Mouse (Mus musculus) MEL (cell line): ENCODE results near the gene Cps1. TPM values are rescaled to one million over a fixed set of nuclear protein-coding genes. Genes with fewer than 3 reads are reported as not detected.

Source experiments
- DNase-seq: peaks from one replicate; pipeline ENCODE4 v3.0.0; 2011; ENCODE audit warnings: low read depth, low spot score
- H3K27ac ChIP-seq: 2 replicates; pipeline ENCODE4 v1.5.1; 2012; ENCODE audit warnings: low read depth, mild to moderate bottlenecking, control low read depth, low read length, moderate library complexity; ENCODE audit not compliant: control insufficient read depth
- H3K27me3 ChIP-seq, 2 experiments: fragments of 150-350 bp in 1 of 2; sonication (generic) in 1 of 2; 2 replicates each; pipeline ENCODE4 v1.6.1; 2012; ENCODE audit warnings: low read length in 2 of 2, mild to moderate bottlenecking in 2 of 2, improper control_type of control experiment in 1 of 2, moderate library complexity in 1 of 2; ENCODE audit not compliant: insufficient read depth in 2 of 2, control insufficient read depth in 1 of 2
- H3K36me3 ChIP-seq, 2 experiments: 2 replicates each; pipeline ENCODE4 v1.6.1; 2012 to 2014; ENCODE audit warnings: low read length in 2 of 2, improper control_type of control experiment in 1 of 2, inconsistent platforms in 1 of 2, mild to moderate bottlenecking in 1 of 2; ENCODE audit not compliant: insufficient read depth in 2 of 2, control insufficient read depth in 1 of 2
- H3K4me1 ChIP-seq, 2 experiments: fragments of 150-350 bp in 1 of 2; sonication (generic) in 1 of 2; 2 replicates each; pipeline ENCODE4 v1.6.1; 2012; ENCODE audit warnings: low read length in 2 of 2, improper control_type of control experiment in 1 of 2, mild to moderate bottlenecking in 1 of 2; ENCODE audit not compliant: insufficient read depth in 2 of 2, control insufficient read depth in 1 of 2
- H3K4me3 ChIP-seq, 2 experiments: fragments of 150-350 bp in 1 of 2; sonication (generic) in 1 of 2; 2 replicates each; pipeline ENCODE4 v1.5.1; 2012; ENCODE audit warnings: low read depth in 2 of 2, low read length in 2 of 2, mild to moderate bottlenecking in 2 of 2, moderate library complexity in 2 of 2, control low read depth in 1 of 2, improper control_type of control experiment in 1 of 2; ENCODE audit not compliant: control insufficient read depth in 1 of 2, insufficient read depth in 1 of 2
- H3K79me2 ChIP-seq: 2 replicates; pipeline ENCODE4 v1.6.1; 2012; ENCODE audit warnings: mild to moderate bottlenecking, low read length, moderate library complexity; ENCODE audit not compliant: control insufficient read depth, poor library complexity, insufficient read depth
- H3K9ac ChIP-seq: 2 replicates; pipeline ENCODE4 v1.6.1; 2012; ENCODE audit warnings: low read depth, mild to moderate bottlenecking, control low read depth, low read length, moderate library complexity; ENCODE audit not compliant: control insufficient read depth, poor library complexity, severe bottlenecking
- H3K9me3 ChIP-seq: fragments of 150-350 bp; sonication (generic); replicated peaks from 2 replicates; pipeline ENCODE4 v1.6.1; 2012; ENCODE audit warnings: mild to moderate bottlenecking, low read length, improper control_type of control experiment, moderate library complexity; ENCODE audit not compliant: insufficient read depth
- CHD1 ChIP-seq: IDR thresholded peaks from 2 replicates; pipeline ENCODE4 v1.6.1; 2012; ENCODE audit warnings: low read depth, mild to moderate bottlenecking, inconsistent platforms, low read length, improper control_type of control experiment
- CHD2 ChIP-seq: IDR thresholded peaks from 2 replicates; pipeline ENCODE4 v1.6.1; 2011; ENCODE audit warnings: low read length, improper control_type of control experiment
- E2F4 ChIP-seq: IDR thresholded peaks from 2 replicates; pipeline ENCODE4 v1.6.1; 2011; ENCODE audit warnings: low read depth, low read length, improper control_type of control experiment, borderline replicate concordance
- ELF1 ChIP-seq: IDR thresholded peaks from 2 replicates; pipeline ENCODE4 v1.6.1; 2014; ENCODE audit warnings: low read depth, mild to moderate bottlenecking, inconsistent platforms, low read length, improper control_type of control experiment, moderate library complexity
- EP300 ChIP-seq, 2 experiments: IDR thresholded peaks; 2 replicates each; pipeline ENCODE4 v1.6.1; 2011; ENCODE audit warnings: improper control_type of control experiment in 2 of 2, low read length in 2 of 2, low read depth in 1 of 2, mild to moderate bottlenecking in 1 of 2
- HCFC1 ChIP-seq: IDR thresholded peaks from 2 replicates; pipeline ENCODE4 v1.6.1; 2012; ENCODE audit warnings: low read depth, mild to moderate bottlenecking, inconsistent platforms, low read length, improper control_type of control experiment, moderate library complexity
- JUND ChIP-seq: IDR thresholded peaks from 2 replicates; pipeline ENCODE4 v1.6.1; 2011; ENCODE audit warnings: low read depth, mild to moderate bottlenecking, improper control_type of control experiment, low read length
- MAZ ChIP-seq: IDR thresholded peaks from 2 replicates; pipeline ENCODE4 v1.6.1; 2012; ENCODE audit warnings: low read depth, mild to moderate bottlenecking, inconsistent platforms, low read length, improper control_type of control experiment
- MEF2A ChIP-seq: IDR thresholded peaks from 2 replicates; pipeline ENCODE4 v1.6.1; 2014; ENCODE audit warnings: low read depth, mild to moderate bottlenecking, inconsistent platforms, low read length, improper control_type of control experiment; ENCODE audit not compliant: poor library complexity, insufficient replicate concordance, severe bottlenecking; ENCODE audit errors: extremely low read depth
- MXI1 ChIP-seq: IDR thresholded peaks from 2 replicates; pipeline ENCODE4 v1.6.1; 2011; ENCODE audit warnings: mild to moderate bottlenecking, low read depth, low read length, improper control_type of control experiment
- MYB ChIP-seq: IDR thresholded peaks from 2 replicates; pipeline ENCODE4 v1.6.1; 2011; ENCODE audit warnings: mild to moderate bottlenecking, low read depth, low read length, improper control_type of control experiment
- MYC ChIP-seq: IDR thresholded peaks from 2 replicates; pipeline ENCODE4 v1.6.1; 2011; ENCODE audit warnings: low read depth, mild to moderate bottlenecking, low read length, improper control_type of control experiment, moderate library complexity
- NELFE ChIP-seq: IDR thresholded peaks from 2 replicates; pipeline ENCODE4 v1.6.1; 2011; ENCODE audit warnings: low read depth, low read length, improper control_type of control experiment
- NRF1 ChIP-seq: IDR thresholded peaks from 2 replicates; pipeline ENCODE4 v1.6.1; 2014; ENCODE audit warnings: low read depth, mild to moderate bottlenecking, inconsistent platforms, low read length, improper control_type of control experiment, moderate library complexity; ENCODE audit not compliant: poor library complexity, insufficient read depth, severe bottlenecking
- POLR2A ChIP-seq, 2 experiments: IDR thresholded peaks; 2 replicates each; pipeline ENCODE4 v1.6.1; 2011 to 2012; ENCODE audit warnings: low read length in 2 of 2, mild to moderate bottlenecking in 2 of 2, control low read depth in 1 of 2, improper control_type of control experiment in 1 of 2, low read depth in 1 of 2, moderate library complexity in 1 of 2; ENCODE audit not compliant: control insufficient read depth in 1 of 2, insufficient read depth in 1 of 2, poor library complexity in 1 of 2
- POLR2AphosphoS5 ChIP-seq: IDR thresholded peaks from 2 replicates; pipeline ENCODE4 v1.6.1; 2012; ENCODE audit warnings: low read depth, borderline replicate concordance, mild to moderate bottlenecking, inconsistent platforms, low read length, moderate library complexity, mixed read lengths
- RAD21 ChIP-seq: IDR thresholded peaks from 2 replicates; pipeline ENCODE4 v1.6.1; 2011; ENCODE audit warnings: mild to moderate bottlenecking, low read depth, low read length, improper control_type of control experiment
- RCOR1 ChIP-seq: IDR thresholded peaks from 2 replicates; pipeline ENCODE4 v1.6.1; 2012; ENCODE audit warnings: low read depth, mild to moderate bottlenecking, inconsistent platforms, low read length, improper control_type of control experiment
- SIN3A ChIP-seq: IDR thresholded peaks from 2 replicates; pipeline ENCODE4 v1.6.1; 2012; ENCODE audit warnings: low read length, improper control_type of control experiment, inconsistent platforms
- TAL1 ChIP-seq: IDR thresholded peaks from 2 replicates; pipeline ENCODE4 v1.6.1; 2012; ENCODE audit warnings: mild to moderate bottlenecking, inconsistent platforms, low read length, moderate library complexity, mixed read lengths
- USF1 ChIP-seq: IDR thresholded peaks from 2 replicates; pipeline ENCODE4 v1.6.1; 2014; ENCODE audit warnings: low read depth, mild to moderate bottlenecking, inconsistent platforms, low read length, improper control_type of control experiment, moderate library complexity
- ZC3H11A ChIP-seq: IDR thresholded peaks from 2 replicates; pipeline ENCODE4 v1.6.1; 2012; ENCODE audit warnings: low read depth, mild to moderate bottlenecking, inconsistent platforms, low read length, improper control_type of control experiment
- ZMIZ1 ChIP-seq: IDR thresholded peaks from 2 replicates; pipeline ENCODE4 v1.6.1; 2012; ENCODE audit warnings: low read depth, mild to moderate bottlenecking, inconsistent platforms, low read length, improper control_type of control experiment, moderate library complexity
- ZNF384 ChIP-seq: IDR thresholded peaks from 2 replicates; pipeline ENCODE4 v1.6.1; 2012; ENCODE audit warnings: low read depth, mild to moderate bottlenecking, inconsistent platforms, low read length, improper control_type of control experiment
- polyA plus RNA-seq, 2 experiments: library from polyadenylated mRNA; stranded (reverse) in 1 of 2; unstranded in 1 of 2; fragments of >175 nt in 1 of 2; fragments of >200 nt in 1 of 2; gene quantifications; 2 replicates each; pipeline versions ENCODE4 v1.2.1 to v1.2.4; 2012; ENCODE audit warnings: low replicate concordance in 2 of 2, low read depth in 1 of 2; ENCODE audit not compliant: insufficient read length in 2 of 2, insufficient read depth in 1 of 2, missing spikeins in 1 of 2
- total RNA-seq: library from RNA; depleted of rRNA; stranded (reverse); fragments of 300-350 nt; gene quantifications from 2 replicates; pipeline ENCODE4 v1.2.3, GENCODE M21; 2012

Gene Cps1
- total and polyA plus RNA-seq, 3 experiments, result not detected

GRCm38 (mm10) chr1:67111621-67112298 is 11.1 kb upstream of the Cps1 start:
- TF ChIP-seq RAD21 (no peak), ZMIZ1 (no peak), CHD1 (no peak), RCOR1 (no peak), NELFE (no peak), CHD2 (no peak), E2F4 (no peak), MEF2A (no peak), MXI1 (no peak), SIN3A (no peak)
- no peaks in the 10 kb centered on the region for H3K36me3 ChIP-seq
- H3K4me3 ChIP-seq, result no peak overlapping the region
- no peaks in the 10 kb centered on the region for H3K9me3 ChIP-seq
- no peaks in the 10 kb centered on the region for H3K4me1 ChIP-seq
- no peaks in the 10 kb centered on the region for H3K79me2 ChIP-seq
- H3K9ac ChIP-seq, result no peak overlapping the region
- no peak overlapping the region for H3K27ac ChIP-seq
- H3K27me3 ChIP-seq, result no peaks in the 10 kb centered on the region
- DNase-seq, result no peak

GRCm38 (mm10) chr1:67113343-67114030 is 9.3 kb upstream of the Cps1 start:
- Histone ChIP-seq H3K9ac (no peak overlapping the region), H3K27me3 (peaks cover 0 to 3% of the 10 kb centered on the region in 2 experiments; a peak in 2 of 4 replicates), H3K4me1 (no peaks in the 10 kb centered on the region), H3K27ac (no peak overlapping the region), H3K9me3 (no peaks in the 10 kb centered on the region)
- DNase-seq, result no peak
- no peak for TF ChIP-seq RCOR1
- TF ChIP-seq ZC3H11A, result no peak
- no peak for TF ChIP-seq JUND
- no peak for TF ChIP-seq ELF1
- no peak for TF ChIP-seq USF1
- no peak for TF ChIP-seq POLR2AphosphoS5
- no peak for TF ChIP-seq MYC
- no peak for TF ChIP-seq ZNF384
- no peak for TF ChIP-seq EP300 (IDR thresholded peaks at IDR 0.05; ENCODE audit: low read depth in 1 of 2, low read length in 2 of 2)
- no peak for TF ChIP-seq POLR2A (IDR thresholded peaks at IDR 0.05; ENCODE audit: control insufficient read depth in 1 of 2, insufficient read depth in 1 of 2, low read depth in 1 of 2, low read length in 2 of 2, poor library complexity in 1 of 2)
- no peak for TF ChIP-seq NRF1
- TF ChIP-seq HCFC1, result no peak
- TF ChIP-seq E2F4, result no peak
- no peak for TF ChIP-seq MYB
- no peak for TF ChIP-seq MAZ
- no peak for TF ChIP-seq TAL1
- no peak for TF ChIP-seq SIN3A
- no peak for TF ChIP-seq NELFE
- TF ChIP-seq, all 39 proteins: peak for 0
- H3K79me2 ChIP-seq, result no peaks in the 10 kb centered on the region
- H3K4me3 ChIP-seq, result no peak overlapping the region
- no peaks in the 10 kb centered on the region for H3K36me3 ChIP-seq
